Mouse (Mus musculus): ENCODE data around the gene Fip1l1. TPM values are rescaled to one million over a fixed set of nuclear protein-coding genes. Genes with fewer than 3 reads are reported as not detected.

The Fip1l1 gene
- polyA plus RNA-seq (2021; fragmentation: Nextera tagmentation) = 36.6 and 40.3 TPM in 2 replicates
- long read RNA-seq, experiment 1, full-length matches to known transcripts = 44 of 66 reads
- long read RNA-seq, experiment 1, partial matches to known transcripts = 5 of 66 reads
- long read RNA-seq, experiment 1, other reads (novel, unspliced or antisense) = 17 of 66 reads
- long read RNA-seq, experiment 2, full-length matches to known transcripts = 231 of 302 reads
- long read RNA-seq, experiment 2, partial matches to known transcripts = 9 of 302 reads
- long read RNA-seq, experiment 2, other reads (novel, unspliced or antisense) = 62 of 302 reads

GRCm38 (mm10) chr5:74535240-74536021 lies at the start of gene Fip1l1:
Gene Fip1l1 (plus strand): TSS chr5:74535449.

GRCm38 (mm10) chr5:74531630-74532280 lies 3.5 kb upstream of the Fip1l1 start, which contains the start of gene Scfd2:
Gene Scfd2 (minus strand): TSS chr5:74531759.

Other genes with a start within 250 kb of the Fip1l1 start
- 19.9 and 24.2 TPM in 2 replicates for gene Scfd2, start 3.7 kb upstream of the Fip1l1 start, polyA plus RNA-seq (2021; fragmentation: Nextera tagmentation)
- 8.6 and 9.2 TPM in 2 replicates for gene Lnx1, start 167.5 kb downstream of the Fip1l1 start, polyA plus RNA-seq (2021; fragmentation: Nextera tagmentation)